Mouse (Mus musculus) CH12.LX (cell line): ENCODE results near the gene Lrrc75a. TPM values are rescaled to one million over a fixed set of nuclear protein-coding genes. Genes with fewer than 3 reads are reported as not detected.

Experiments used
- DNase-seq: peaks from one replicate; pipeline ENCODE4 v3.0.0-alpha.2; 2013; ENCODE audit errors: extremely low read depth
- H3K27ac ChIP-seq: 2 replicates; pipeline ENCODE4 v1.5.1; 2012; ENCODE audit warnings: low read depth, mild to moderate bottlenecking, control low read depth, moderate library complexity; ENCODE audit not compliant: insufficient read depth
- H3K27me3 ChIP-seq: replicated peaks from 2 replicates; pipeline ENCODE3; 2012; ENCODE audit warnings: inconsistent platforms
- H3K36me3 ChIP-seq, 2 experiments: replicated peaks in 1 of 2; 2 replicates each; pipeline versions ENCODE3 to v1.6.1; 2012; ENCODE audit warnings: inconsistent platforms in 1 of 2, low read length in 1 of 2, mild to moderate bottlenecking in 1 of 2, mixed read lengths in 1 of 2, moderate library complexity in 1 of 2; ENCODE audit not compliant: control insufficient read depth in 1 of 2, insufficient read depth in 1 of 2
- H3K4me1 ChIP-seq, 2 experiments: 2 replicates each; pipeline ENCODE4 v1.6.1; 2012; ENCODE audit warnings: inconsistent platforms in 1 of 2, moderate library complexity in 1 of 2; ENCODE audit not compliant: insufficient read depth in 2 of 2, control insufficient read depth in 1 of 2
- H3K4me2 ChIP-seq: 2 replicates; pipeline ENCODE4 v1.6.1; 2012; ENCODE audit warnings: low read depth, mild to moderate bottlenecking, control low read depth; ENCODE audit not compliant: poor library complexity, insufficient read depth, severe bottlenecking
- H3K4me3 ChIP-seq, 3 experiments: fragments of 150-350 bp in 1 of 3; sonication (generic) in 1 of 3; replicated peaks in 1 of 3; 2 replicates each; pipeline versions ENCODE3 to v1.5.1; 2011 to 2012; ENCODE audit warnings: low read depth in 2 of 3, low read length in 2 of 3, mild to moderate bottlenecking in 2 of 3, moderate library complexity in 2 of 3, control low read depth in 1 of 3, improper control_type of control experiment in 1 of 3, inconsistent platforms in 1 of 3, mixed read lengths in 1 of 3; ENCODE audit not compliant: poor library complexity in 1 of 3
- H3K79me2 ChIP-seq: replicated peaks from 2 replicates; pipeline ENCODE4 v1.6.1; 2012; ENCODE audit warnings: mild to moderate bottlenecking, moderate library complexity; ENCODE audit not compliant: control insufficient read depth, poor library complexity, insufficient read depth, severe bottlenecking; ENCODE audit errors: extremely low read depth
- H3K9ac ChIP-seq: 2 replicates; pipeline ENCODE4 v1.6.1; 2012; ENCODE audit warnings: low read depth, mild to moderate bottlenecking, control low read depth, moderate library complexity; ENCODE audit not compliant: insufficient read depth
- H3K9me3 ChIP-seq: replicated peaks from 2 replicates; pipeline ENCODE3; 2012; ENCODE audit warnings: low read length, inconsistent platforms, mixed read lengths
- BHLHE40 ChIP-seq: IDR thresholded peaks from 2 replicates; pipeline ENCODE4 v1.6.1; 2011; ENCODE audit warnings: mild to moderate bottlenecking, low read depth, low read length, improper control_type of control experiment
- E2F4 ChIP-seq: IDR thresholded peaks from 2 replicates; pipeline ENCODE4 v1.6.1; 2011; ENCODE audit warnings: low read depth, low read length, improper control_type of control experiment; ENCODE audit not compliant: insufficient replicate concordance
- GABPA ChIP-seq: IDR thresholded peaks from 2 replicates; pipeline ENCODE4 v1.6.1; 2012; ENCODE audit warnings: low read depth, low read length, improper control_type of control experiment, inconsistent platforms; ENCODE audit not compliant: insufficient replicate concordance
- HCFC1 ChIP-seq: IDR thresholded peaks from 2 replicates; pipeline ENCODE4 v1.6.1; 2012; ENCODE audit warnings: low read depth, mild to moderate bottlenecking, inconsistent platforms, low read length, improper control_type of control experiment
- IRF4 ChIP-seq: IDR thresholded peaks from 2 replicates; pipeline ENCODE4 v1.6.1; 2014; ENCODE audit warnings: low read depth, mild to moderate bottlenecking, inconsistent platforms, low read length, improper control_type of control experiment
- JUND ChIP-seq: conservative IDR thresholded peaks from 2 replicates; pipeline ENCODE4 v1.6.1; 2011; ENCODE audit warnings: low read depth, low read length, improper control_type of control experiment
- KAT2A ChIP-seq: IDR thresholded peaks from 2 replicates; pipeline ENCODE4 v1.6.1; 2012; ENCODE audit warnings: low read length, improper control_type of control experiment, inconsistent platforms; ENCODE audit not compliant: insufficient replicate concordance
- MAFK ChIP-seq: IDR thresholded peaks from 2 replicates; pipeline ENCODE4 v1.6.1; 2011; ENCODE audit warnings: low read length, improper control_type of control experiment; ENCODE audit not compliant: insufficient replicate concordance
- MAX ChIP-seq: IDR thresholded peaks from 2 replicates; pipeline ENCODE4 v1.6.1; 2011; ENCODE audit warnings: low read length, improper control_type of control experiment
- MEF2A ChIP-seq: IDR thresholded peaks from 2 replicates; pipeline ENCODE4 v1.6.1; 2014; ENCODE audit warnings: low read depth, mild to moderate bottlenecking, inconsistent platforms, low read length, improper control_type of control experiment, borderline replicate concordance
- MYC ChIP-seq: IDR thresholded peaks from 2 replicates; pipeline ENCODE4 v1.6.1; 2011; ENCODE audit warnings: low read depth, mild to moderate bottlenecking, improper control_type of control experiment, low read length
- NELFE ChIP-seq: IDR thresholded peaks from 2 replicates; pipeline ENCODE4 v1.6.1; 2011; ENCODE audit warnings: low read depth, low read length, improper control_type of control experiment
- PAX5 ChIP-seq: IDR thresholded peaks from 2 replicates; pipeline ENCODE4 v1.6.1; 2012; ENCODE audit warnings: low read length, inconsistent platforms, mixed read lengths
- POLR2A ChIP-seq: IDR thresholded peaks from 2 replicates; pipeline ENCODE4 v1.6.1; 2011; ENCODE audit warnings: low read depth, mild to moderate bottlenecking, improper control_type of control experiment, low read length
- SIN3A ChIP-seq: IDR thresholded peaks from 2 replicates; pipeline ENCODE4 v1.6.1; 2012; ENCODE audit warnings: low read length, improper control_type of control experiment, inconsistent platforms
- SMC3 ChIP-seq: IDR thresholded peaks from 2 replicates; pipeline ENCODE4 v1.6.1; 2011; ENCODE audit warnings: low read depth, low read length, improper control_type of control experiment
- TBP ChIP-seq: conservative IDR thresholded peaks from 2 replicates; pipeline ENCODE4 v1.6.1; 2011; ENCODE audit warnings: low read depth, low read length, improper control_type of control experiment
- USF1 ChIP-seq: IDR thresholded peaks from 2 replicates; pipeline ENCODE4 v1.6.1; 2014; ENCODE audit warnings: low read depth, mild to moderate bottlenecking, inconsistent platforms, low read length, improper control_type of control experiment
- USF2 ChIP-seq: conservative IDR thresholded peaks from 2 replicates; pipeline ENCODE4 v1.6.1; 2011; ENCODE audit warnings: low read depth, low read length, improper control_type of control experiment
- ZKSCAN1 ChIP-seq: IDR thresholded peaks from 2 replicates; pipeline ENCODE4 v1.6.1; 2012; ENCODE audit warnings: low read depth, inconsistent platforms, low read length, improper control_type of control experiment, borderline replicate concordance
- ZMIZ1 ChIP-seq: IDR thresholded peaks from 2 replicates; pipeline ENCODE4 v1.6.1; 2012; ENCODE audit warnings: low read depth, mild to moderate bottlenecking, inconsistent platforms, low read length, improper control_type of control experiment
- ZNF384 ChIP-seq: IDR thresholded peaks from 2 replicates; pipeline ENCODE4 v1.6.1; 2012; ENCODE audit warnings: low read depth, low read length, improper control_type of control experiment, inconsistent platforms
- dilution Hi-C: fragments of 300-500 bp; cut with MboI; formaldehyde crosslinking; loops from 2 replicates; pipeline ENCODE4 v1.14.3; 2020; ENCODE audit warnings: low sequenced_read_pairs; ENCODE audit not compliant: extremely low pct_unique_long_range_greater_than_20kb, extremely low pct_ligation_motif_present
- in situ Hi-C: fragments of 300-500 bp; cut with MboI; formaldehyde crosslinking; loops from 3 replicates; pipeline ENCODE4 v1.14.3; 2019; ENCODE audit warnings: low sequenced_read_pairs, low pct_ligation_motif_present, low pct_unique_long_range_greater_than_20kb, mixed read lengths
- polyA plus RNA-seq: library from polyadenylated mRNA; unstranded; fragments of >175 nt; gene quantifications from 2 replicates; pipeline ENCODE4 v1.2.1, GENCODE M21; 2012; ENCODE audit warnings: low read depth; ENCODE audit not compliant: insufficient read length
- total RNA-seq, 2 experiments: library from RNA; depleted of rRNA; stranded (reverse); fragments of 300-350 nt in 1 of 2; fragments of >200 nt in 1 of 2; gene quantifications; 2 replicates each; pipeline ENCODE4 v1.2.3; 2012 to 2014

The Lrrc75a gene
- total and polyA plus RNA-seq, 3 experiments = 1.3 to 12.6 (median 1.8) TPM

GRCm38 (mm10) chr11:62558961-62559646 is 89.2 kb downstream of the Lrrc75a start:
- H3K79me2 ChIP-seq = peaks cover 10% of the 10 kb centered on the region
- peaks cover 3 to 14% of the 10 kb centered on the region in 2 experiments for H3K36me3 ChIP-seq
- in situ Hi-C loops = no loop called here
- dilution Hi-C loops = no loop called here
- no peak overlapping the region for H3K4me3 ChIP-seq
- no peak overlapping the region for H3K9ac ChIP-seq
- TF ChIP-seq MYC (no peak), MAFK (no peak), IRF4 (no peak), NELFE (no peak), HCFC1 (no peak), E2F4 (no peak), SIN3A (no peak), TBP (no peak), USF1 (no peak), GABPA (no peak), ZNF384 (no peak), USF2 (no peak; the same call in 1 of the 2 replicates), POLR2A (no peak), MEF2A (no peak), MAX (no peak), BHLHE40 (no peak), ZKSCAN1 (no peak), JUND (no peak), PAX5 (no peak), ZMIZ1 (no peak)
- H3K27me3 ChIP-seq = no peaks in the 10 kb centered on the region
- no peak overlapping the region for H3K27ac ChIP-seq
- peaks cover 10 to 45% of the 10 kb centered on the region in 2 experiments for H3K4me1 ChIP-seq
- peaks cover 4% of the 10 kb centered on the region for H3K9me3 ChIP-seq
- no peak for DNase-seq
- H3K4me2 ChIP-seq = no peak overlapping the region

- H3K36me3 ChIP-seq = peaks cover 13 to 24% of the 10 kb centered on the region in 2 experiments
- H3K27me3 ChIP-seq = no peaks in the 10 kb centered on the region
- no peak for DNase-seq
- H3K9me3 ChIP-seq = peaks cover 4% of the 10 kb centered on the region
- no peak overlapping the region for H3K27ac ChIP-seq
- no peak overlapping the region for H3K9ac ChIP-seq
- H3K4me3 ChIP-seq = no peak overlapping the region
- H3K4me2 ChIP-seq = no peak overlapping the region
- in situ Hi-C loops (no loop called here), dilution Hi-C loops (no loop called here)
- TF ChIP-seq JUND (no peak), SMC3 (no peak), KAT2A (no peak)
- peaks cover 7 to 48% of the 10 kb centered on the region in 2 experiments for H3K4me1 ChIP-seq
- peaks cover 19% of the 10 kb centered on the region for H3K79me2 ChIP-seq
Measured at GRCm38 (mm10) chr11:62558152-62558551, 90.2 kb downstream of the Lrrc75a start.
